Mouse (Mus musculus): Measurements from ENCODE around the gene Wbp1l.

Wbp1l gene

GRCm38 (mm10) chr19:46705779-46706495 is 107.1 kb downstream of the Wbp1l start:
- no peak for DNase-seq (ENCODE audit: low read depth)

- DNase-seq (ENCODE audit: low read depth): no peak
These were observed 107.8 kb downstream of the Wbp1l start for GRCm38 (mm10) chr19:46706540-46707295.

All from fibroblast of lung, adult 2 months (primary cell).